ENCODE assay signal across 7 mouse cellular contexts in the genomic region with DNA sequence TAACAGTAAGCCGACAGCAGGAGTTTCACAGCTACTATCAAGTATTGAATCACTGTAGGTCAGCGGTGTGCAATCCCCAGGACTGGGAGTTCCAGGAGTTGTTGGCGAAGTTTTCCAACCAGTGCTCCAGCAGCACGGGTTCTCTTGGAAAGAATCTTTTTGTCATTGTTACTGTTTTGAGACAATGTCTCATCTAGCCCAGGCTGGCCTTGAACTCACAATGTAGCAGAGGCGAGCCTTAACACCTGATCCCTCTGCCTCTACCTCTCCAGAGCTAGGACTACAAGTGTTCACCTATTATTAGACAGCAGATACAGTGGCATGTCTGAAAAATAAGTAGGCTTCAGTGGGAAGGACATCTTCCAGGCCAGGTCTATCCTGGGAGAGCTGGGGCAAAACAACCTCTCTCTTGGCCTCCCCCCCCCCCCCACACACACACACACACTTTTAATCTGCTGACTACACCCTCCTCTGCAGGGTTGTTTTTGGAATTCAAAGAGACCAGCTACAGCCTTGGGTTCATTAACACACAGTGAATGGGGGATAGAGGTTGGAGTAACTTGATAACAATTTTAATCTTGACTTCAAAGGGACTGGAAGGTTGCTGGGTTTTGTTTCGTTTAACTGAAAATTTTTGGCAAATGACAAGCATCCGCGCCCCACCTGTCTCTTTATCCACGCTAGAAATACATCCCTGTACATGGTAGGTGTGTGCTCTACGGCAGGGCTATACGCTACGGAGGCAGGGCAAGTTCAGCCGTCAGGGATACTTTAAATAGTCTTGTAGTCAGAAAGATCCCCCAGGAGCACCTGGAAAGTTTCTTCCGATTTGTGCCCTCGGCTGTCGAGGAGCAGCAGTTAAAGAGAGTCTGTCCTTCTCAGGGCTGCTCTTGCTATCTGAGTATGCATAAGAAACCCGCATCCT.
A peak's percentile ranks its signal among the peaks of the same experiment; 100 is the strongest.
DNase-seq lines count a peak whose midpoint lies in the region; ATAC-seq and TF ChIP-seq lines count a peak whose summit lies in the region.

No protein-coding gene starts in this region.

- H3K9me3 ChIP-seq in forebrain, embryonic 11.5 days (ENCODE audit: control insufficient read depth, low read length) = no peaks in the 10 kb centered on the region
- no peaks in the 10 kb centered on the region for H3K9me3 ChIP-seq in limb, embryonic 10.5 days (replicated peaks)
- no peaks in the 10 kb centered on the region for H3K9me3 ChIP-seq in neural tube, embryonic 14.5 days (ENCODE audit: control insufficient read depth, low read length)

- no peak for TF ChIP-seq CTCF in left cerebral cortex, adult 2 months (IDR thresholded peaks at IDR 0.05)

- WGBS in forebrain, embryonic 11.5 days = 31% methylated on average over 17 of the region's 17 CpGs
- WGBS in limb, embryonic 10.5 days = 34% methylated on average over 17 of the region's 17 CpGs
- 50% methylated on average over 17 of the region's 17 CpGs for WGBS in neural tube, embryonic 14.5 days

- no peaks in the 10 kb centered on the region for H3K27me3 ChIP-seq in forebrain, embryonic 11.5 days (ENCODE audit: control insufficient read depth, insufficient read depth, low read length)
- no peaks in the 10 kb centered on the region for H3K27me3 ChIP-seq in limb, embryonic 10.5 days (ENCODE audit: low read depth, poor library complexity, severe bottlenecking)
- H3K27me3 ChIP-seq in neural tube, embryonic 14.5 days (ENCODE audit: control insufficient read depth, insufficient read depth, low read length) = no peaks in the 10 kb centered on the region

- intact Hi-C loops in left cerebral cortex, adult 2 months (cut with DNase I) = no loop called here

- ATAC-seq in forebrain, embryonic 11.5 days (replicated peaks; ENCODE audit: low FRiP score) = no peak
- ATAC-seq in neural tube, embryonic 14.5 days (ENCODE audit: low read depth) = no peak

- peaks cover 5% of the 10 kb centered on the region; the same call in 1 of the 2 replicates for H3K4me1 ChIP-seq in forebrain, embryonic 11.5 days (replicated peaks; ENCODE audit: control insufficient read depth, insufficient read depth, low read length)
- H3K4me1 ChIP-seq in limb, embryonic 10.5 days = peaks cover 58% of the 10 kb centered on the region
- H3K4me1 ChIP-seq in neural tube, embryonic 14.5 days (ENCODE audit: control insufficient read depth, insufficient read depth, low read length) = peaks cover 9% of the 10 kb centered on the region

- DNase-seq in left cerebral cortex, adult 2 months (ENCODE audit: extremely low spot score in 1 of 2, low spot score in 2 of 2) = no peak
- DNase-seq in left cerebral cortex, adult 8-10 months (ENCODE audit: low spot score in 2 of 2) = no peak
- DNase-seq in forebrain, embryonic 11.5 days (ENCODE audit: low spot score) = no peak
- DNase-seq in limb, embryonic 10.5 days (ENCODE audit: low spot score) = no peak
- no peak for DNase-seq in natural killer cell, adult 2 months (ENCODE audit: low spot score in 2 of 2)
- no peak for DNase-seq in right cerebral cortex, postnatal 4 days

- no peak overlapping the region for H3K9ac ChIP-seq in forebrain, embryonic 11.5 days (ENCODE audit: low read length)
- H3K9ac ChIP-seq in neural tube, embryonic 14.5 days (replicated peaks; ENCODE audit: low read depth, low read length) = no peak overlapping the region

- peak overlapping the region; percentile 45; the same call in 1 of the 2 replicates for H3K4me2 ChIP-seq in forebrain, embryonic 11.5 days (ENCODE audit: low read depth, low read length, severe bottlenecking)
- peak overlapping the region; percentile 33; the same call in 1 of the 2 replicates for H3K4me2 ChIP-seq in neural tube, embryonic 14.5 days (ENCODE audit: low read depth, low read length)

- H3K27ac ChIP-seq in left cerebral cortex, adult 2 months = peak overlapping the region; percentile 47; the same call in 1 of the 2 replicates
- no peak overlapping the region for H3K27ac ChIP-seq in forebrain, embryonic 11.5 days (ENCODE audit: low read depth, low read length)
- H3K27ac ChIP-seq in limb, embryonic 10.5 days = peak overlapping the region; percentile 88
- no peak overlapping the region for H3K27ac ChIP-seq in neural tube, embryonic 14.5 days (ENCODE audit: low read depth, low read length)

- H3K4me3 ChIP-seq in left cerebral cortex, adult 2 months = no peak overlapping the region
- H3K4me3 ChIP-seq in forebrain, embryonic 11.5 days (ENCODE audit: low read depth, low read length) = no peak overlapping the region; the same call in 1 of the 2 replicates
- H3K4me3 ChIP-seq in limb, embryonic 10.5 days = peak overlapping the region; percentile 53
- no peak overlapping the region for H3K4me3 ChIP-seq in neural tube, embryonic 14.5 days (ENCODE audit: low read depth, low read length)

- H3K36me3 ChIP-seq in forebrain, embryonic 11.5 days (ENCODE audit: control insufficient read depth, insufficient read depth, low read length) = no peaks in the 10 kb centered on the region
- H3K36me3 ChIP-seq in limb, embryonic 10.5 days = no peaks in the 10 kb centered on the region
- no peaks in the 10 kb centered on the region for H3K36me3 ChIP-seq in neural tube, embryonic 14.5 days (ENCODE audit: control insufficient read depth, insufficient read depth, low read length)

Comparison
In these comparisons a context has a peak if more than half of its experiments do, and no peak if none do; other contexts are left out.
1. H3K27ac ChIP-seq: peak in left cerebral cortex, adult 2 months (single experiment) and limb, embryonic 10.5 days (single experiment); none in forebrain, embryonic 11.5 days (single experiment) and neural tube, embryonic 14.5 days (single experiment).